Comparison of ENCODE assay signal across 8 mouse cellular contexts in the genomic region with DNA sequence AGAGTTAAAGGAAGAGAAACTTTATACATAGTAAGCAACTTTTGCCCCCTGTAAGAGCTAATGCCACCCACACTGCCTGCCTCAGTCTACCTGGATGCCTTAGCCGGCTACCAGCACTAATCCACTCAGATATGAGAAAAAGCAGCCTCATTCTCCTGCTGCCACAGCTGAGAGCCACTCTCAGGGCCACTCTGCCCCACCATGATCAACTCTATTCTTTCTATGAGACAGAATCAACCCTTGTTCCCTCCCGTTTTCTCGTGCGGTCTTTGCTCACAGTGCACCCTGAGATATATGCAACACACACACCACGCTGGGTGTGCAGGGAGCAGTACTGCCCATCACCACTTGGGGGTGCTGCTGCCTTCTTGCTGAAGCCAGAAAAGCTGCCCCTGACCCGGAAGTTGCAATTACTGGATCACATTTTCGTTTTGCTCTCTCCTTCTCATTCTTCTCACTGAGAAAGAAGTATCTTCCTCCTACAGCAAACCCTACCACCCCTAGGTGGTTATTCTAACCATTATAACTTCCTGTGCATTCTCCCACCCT. TPM values are rescaled to one million over a fixed set of nuclear protein-coding genes. Genes with fewer than 3 reads are reported as not detected.
DNase-seq lines count a peak whose midpoint lies in the region; ATAC-seq and TF ChIP-seq lines count a peak whose summit lies in the region.

No protein-coding gene starts in this region.

- H3K27ac ChIP-seq in kidney, embryonic 14.5 days (ENCODE audit: low read depth, low read length): no peak overlapping the region
- H3K27ac ChIP-seq in cortical plate, adult 2 months (ENCODE audit: insufficient read depth, low read length): no peak overlapping the region

- H3K4me3 ChIP-seq in kidney, embryonic 14.5 days (ENCODE audit: low read length): no peak overlapping the region
- H3K4me3 ChIP-seq in cortical plate, adult 2 months (ENCODE audit: insufficient read depth, low read length): no peak overlapping the region

- intact Hi-C loops in heart, postnatal 36 days (cut with DNase I): no loop called here

- ATAC-seq in kidney, embryonic 14.5 days (ENCODE audit: low FRiP score, low TSS enrichment): no peak
- ATAC-seq in neutrophil, adult 5-6 weeks (ENCODE audit: extremely low read depth, insufficient number of reproducible peaks, low FRiP score, poor library complexity, severe bottlenecking): peak; percentile 80

- H3K4me2 ChIP-seq in kidney, embryonic 14.5 days (replicated peaks; ENCODE audit: low read depth, low read length): no peak overlapping the region

- TF ChIP-seq CTCF in cortical plate, adult 2 months (IDR thresholded peaks at IDR 0.05; ENCODE audit: extremely low read depth, insufficient read depth, low read length): peak; percentile 70

- no peaks in the 10 kb centered on the region for H3K27me3 ChIP-seq in kidney, embryonic 14.5 days (ENCODE audit: control insufficient read depth, insufficient read depth, low read length)

- no peaks in the 10 kb centered on the region for H3K36me3 ChIP-seq in kidney, embryonic 14.5 days (ENCODE audit: control insufficient read depth, insufficient read depth, low read length)

- WGBS in kidney, embryonic 14.5 days: 47% methylated on average over 7 of the region's 7 CpGs

- H3K4me1 ChIP-seq in kidney, embryonic 14.5 days (ENCODE audit: control insufficient read depth, insufficient read depth, low read length): no peaks in the 10 kb centered on the region
- H3K4me1 ChIP-seq in cortical plate, adult 2 months (ENCODE audit: control insufficient read depth, insufficient read depth, low read length): no peaks in the 10 kb centered on the region

- no peak for TF ChIP-seq POLR2A in cortical plate, adult 2 months (IDR thresholded peaks at IDR 0.05; ENCODE audit: extremely low read depth, insufficient read depth, low read length)

- DNase-seq in kidney, adult 11 months: peak; percentile 25
- DNase-seq in ZHBTc4 (ENCODE audit: low read depth, low spot score) (peak; percentile 79), liver (peak; percentile 88)
- peak; percentile 40 to 71 for DNase-seq in heart, postnatal 36 days
- peak; percentile 88 for DNase-seq in thymus, postnatal 25 days

- H3K9me3 ChIP-seq in kidney, embryonic 14.5 days (ENCODE audit: control insufficient read depth, low read length): no peaks in the 10 kb centered on the region

- H3K9ac ChIP-seq in kidney, embryonic 14.5 days (ENCODE audit: low read depth, low read length): no peak overlapping the region

RNA-seq across cellular contexts. Expression of a gene that starts 8.2 kb away (rescaled TPM):
- 6.5 and 7.0 TPM in 2 replicates for polyA plus RNA-seq in kidney, embryonic 14.5 days (2014; fragmentation: Nextera tagmentation; extraction: Ambion mirVana)
- 5.9 and 7.9 TPM in 2 replicates for polyA plus RNA-seq in cortical plate, adult 2 months (2012; rRNA removed)
- 1 to 10 TPM; 2.0 to 2.7 TPM for total RNA-seq in heart, postnatal 36 days (2021)
- total RNA-seq in neutrophil, adult 5-6 weeks (2017): 6.5 and 11.5 TPM in 2 replicates

Comparison
In these comparisons a context has a peak if more than half of its experiments do, and no peak if none do; other contexts are left out.
1. DNase-seq: peak in every context shown above with its lines; median percentile 88 in liver; 88 in thymus, postnatal 25 days; 79 in ZHBTc4; 56 in heart, postnatal 36 days; 25 in kidney, adult 11 months.